ENCODE assay signal across 13 mouse cellular contexts in genomic region chr10:78001796-78002195, GRCm38 (mm10). TPM values are rescaled to one million over a fixed set of nuclear protein-coding genes. Genes with fewer than 3 reads are reported as not detected.
DNase-seq lines count a peak whose midpoint lies in the region; ATAC-seq lines count a peak whose summit lies in the region.
"Had no signal": no experiment of that assay in that cellular context is flagged by ENCODE, and none has a peak within 500 bp of the region (broad histone marks: within the 10 kb centered on the region; RNA-seq: fewer than 3 reads in every experiment).

No protein-coding gene starts in this region.

- no peaks in the 10 kb centered on the region for H3K9me3 ChIP-seq in liver, embryonic 12.5 days (replicated peaks)
- H3K9me3 ChIP-seq: kidney, embryonic 15.5 days had no signal

- ATAC-seq in liver, embryonic 12.5 days, result no peak
- ATAC-seq: midbrain, embryonic 16.5 days had no signal

- H3K9ac ChIP-seq in liver, embryonic 12.5 days, result no peak overlapping the region
- H3K9ac ChIP-seq: kidney, embryonic 15.5 days had no signal

- 90% methylated on average over 11 of the region's 11 CpGs for WGBS in liver, embryonic 12.5 days (ENCODE audit: insufficient replicate concordance)

- DNase-seq in liver, result no peak
- peak; percentile 64 for DNase-seq in gastrocnemius, postnatal 25 days
- peak; percentile 65 to 69 for DNase-seq in layer of hippocampus, postnatal 25 days (ENCODE audit: extremely low spot score in 1 of 2, low spot score in 1 of 2)
- DNase-seq in right cerebral cortex, postnatal 14 days, result peak; percentile 78
- no peak for DNase-seq in embryo, embryonic 9.5 days (ENCODE audit: extremely low spot score)
- DNase-seq in ovary, postnatal 14 days (ENCODE audit: low spot score), result no peak
- no peak for DNase-seq in T-cell, adult 2 months (ENCODE audit: low spot score)
- DNase-seq: thymus, postnatal 25 days had no signal

- H3K36me3 ChIP-seq in liver, embryonic 12.5 days, result peaks cover 100% of the 10 kb centered on the region

- no peak overlapping the region for H3K4me2 ChIP-seq in liver, embryonic 12.5 days
- H3K4me2 ChIP-seq: kidney, embryonic 15.5 days had no signal

- no peaks in the 10 kb centered on the region for H3K27me3 ChIP-seq in liver, embryonic 12.5 days (replicated peaks)
- H3K27me3 ChIP-seq: kidney, embryonic 15.5 days had no signal

- H3K4me3 ChIP-seq in liver, embryonic 12.5 days, result no peak overlapping the region
- H3K4me3 ChIP-seq: kidney, embryonic 15.5 days had no signal

- peaks cover 43% of the 10 kb centered on the region for H3K4me1 ChIP-seq in liver, embryonic 12.5 days

- H3K27ac ChIP-seq in liver, embryonic 12.5 days, result 0 out of 2 replicates have a peak overlapping the region, but pooled peaks have one; percentile 8
- H3K27ac ChIP-seq: kidney, embryonic 15.5 days had no signal

RNA-seq across cellular contexts. Expression of gene Pfkl, which starts 8.1 kb away (rescaled TPM):
- polyA plus RNA-seq in liver, embryonic 12.5 days (2016; fragmentation: Nextera tagmentation; extraction: Ambion mirVana), result 152 and 157 TPM in 2 replicates
- total RNA-seq in gastrocnemius, postnatal 25 days (2021), result 1 to 10 TPM; 5.2 to 7.7 TPM
- total RNA-seq in layer of hippocampus, postnatal 25 days (2021), result 100 to 1,000 TPM; 205 to 206 TPM

RNA-seq across cellular contexts. Expression of gene 1810043G02Rik, which starts 23.5 kb away (rescaled TPM):
- polyA plus RNA-seq in liver, embryonic 12.5 days (2016; fragmentation: Nextera tagmentation; extraction: Ambion mirVana), result 6.7 and 6.9 TPM in 2 replicates
- 1 to 10 TPM; 4.0 to 4.7 TPM for total RNA-seq in gastrocnemius, postnatal 25 days (2021)
- total RNA-seq in layer of hippocampus, postnatal 25 days (2021), result 10 to 100 TPM; 31.3 to 39.8 TPM

RNA-seq across cellular contexts. Expression of gene Trpm2, which starts 31.4 kb away (rescaled TPM):
- polyA plus RNA-seq in liver, embryonic 12.5 days (2016; fragmentation: Nextera tagmentation; extraction: Ambion mirVana), result 1.1 and 1.2 TPM in 2 replicates
- under 1 TPM; 0.26 to 0.83 TPM for total RNA-seq in gastrocnemius, postnatal 25 days (2021)
- 10 to 100 TPM; 33.2 to 40.4 TPM for total RNA-seq in layer of hippocampus, postnatal 25 days (2021)

RNA-seq across cellular contexts. Expression of gene Dnmt3l, which starts 40.0 kb away (rescaled TPM):
- not detected in 2 replicates for polyA plus RNA-seq in liver, embryonic 12.5 days (2016; fragmentation: Nextera tagmentation; extraction: Ambion mirVana)
- total RNA-seq in gastrocnemius, postnatal 25 days (2021), result not detected
- total RNA-seq in layer of hippocampus, postnatal 25 days (2021), result under 1 TPM in 1 of 2 experiments, not detected in 1; 0.22 TPM
- polyA plus RNA-seq: embryonic facial prominence, embryonic 14.5 days; liver, embryonic 16.5 days; midbrain, embryonic 16.5 days had no signal

RNA-seq across cellular contexts. Expression of gene Aire, which starts 41.6 kb away (rescaled TPM):
- 0.06 TPM in 1 of 2 replicates, not detected in the other for polyA plus RNA-seq in liver, embryonic 12.5 days (2016; fragmentation: Nextera tagmentation; extraction: Ambion mirVana)
- not detected for total RNA-seq in gastrocnemius, postnatal 25 days (2021)
- total RNA-seq in layer of hippocampus, postnatal 25 days (2021), result under 1 TPM; 0.16 to 0.27 TPM
- polyA plus RNA-seq: embryonic facial prominence, embryonic 14.5 days; liver, embryonic 16.5 days had no signal

Comparison
In these comparisons a context has a peak if more than half of its experiments do, and no peak if none do; other contexts are left out.
1. DNase-seq: peak in gastrocnemius, postnatal 25 days (single experiment), layer of hippocampus, postnatal 25 days (2 of 2) and right cerebral cortex, postnatal 14 days (single experiment); none in liver (single experiment), embryo, embryonic 9.5 days (single experiment), ovary, postnatal 14 days (single experiment) and T-cell, adult 2 months (single experiment).
2. RNA of gene Pfkl, which starts 8.1 kb away (total RNA-seq): 205 to 206 TPM in layer of hippocampus, postnatal 25 days; 5.2 to 7.7 TPM in gastrocnemius, postnatal 25 days; every median in the first group is over 10 times any median in the second.
3. RNA of gene 1810043G02Rik, which starts 23.5 kb away (total RNA-seq): 31.3 to 39.8 TPM in layer of hippocampus, postnatal 25 days; 4.0 to 4.7 TPM in gastrocnemius, postnatal 25 days; every median in the first group is over 4 times any median in the second.
4. RNA of gene Trpm2, which starts 31.4 kb away (total RNA-seq): 33.2 to 40.4 TPM in layer of hippocampus, postnatal 25 days; 0.26 to 0.83 TPM in gastrocnemius, postnatal 25 days; every median in the first group is over 10 times any median in the second.